Mouse (Mus musculus): ENCODE results near the gene Ubash3b. TPM values are rescaled to one million over a fixed set of nuclear protein-coding genes. Genes with fewer than 3 reads are reported as not detected.

The Ubash3b gene
- polyA plus RNA-seq, 1 experiment from 2014 or later = 10.5 TPM

- Histone ChIP-seq H3K9ac (ENCODE audit: low read depth, low read length) (no peak overlapping the region), H3K9me3 (ENCODE audit: control insufficient read depth, low read length) (no peaks in the 10 kb centered on the region), H3K4me2 (ENCODE audit: low read depth, low read length) (no peak overlapping the region), H3K36me3 (ENCODE audit: control insufficient read depth, insufficient read depth, low read length) (no peaks in the 10 kb centered on the region), H3K27ac (replicated peaks; ENCODE audit: low read depth, low read length) (peak overlapping the region; percentile 7; the same call in 1 of the 2 replicates), H3K4me1 (ENCODE audit: control insufficient read depth, insufficient read depth, low read length) (no peaks in the 10 kb centered on the region), H3K4me3 (ENCODE audit: low read depth, low read length) (no peak overlapping the region), H3K27me3 (replicated peaks; ENCODE audit: control insufficient read depth, insufficient read depth, low read length) (no peaks in the 10 kb centered on the region)
- 61% methylated on average over 9 of the region's 9 CpGs for WGBS
- ATAC-seq (ENCODE audit: low read depth) (no peak), DNase-seq (ENCODE audit: low spot score) (no peak)
These were observed 30.2 kb upstream of the Ubash3b start for GRCm38 (mm10) chr9:41191651-41192210.

GRCm38 (mm10) chr9:41190745-41191482 is 29.4 kb upstream of the Ubash3b start:
- H3K9me3 ChIP-seq (ENCODE audit: control insufficient read depth, low read length) = no peaks in the 10 kb centered on the region
- no peak overlapping the region for H3K4me2 ChIP-seq (ENCODE audit: low read depth, low read length)
- ATAC-seq (ENCODE audit: low read depth) (peak; percentile 81), DNase-seq (ENCODE audit: low spot score) (peak; percentile 85)
- H3K27me3 ChIP-seq (replicated peaks; ENCODE audit: control insufficient read depth, insufficient read depth, low read length) = no peaks in the 10 kb centered on the region
- H3K9ac ChIP-seq (ENCODE audit: low read depth, low read length) = 0 out of 2 replicates have a peak overlapping the region, but pooled peaks have one; percentile 12
- no peaks in the 10 kb centered on the region for H3K4me1 ChIP-seq (ENCODE audit: control insufficient read depth, insufficient read depth, low read length)
- WGBS = 19% methylated on average over 9 of the region's 9 CpGs
- 0 out of 2 replicates have a peak overlapping the region, but pooled peaks have one; percentile 7 for H3K27ac ChIP-seq (replicated peaks; ENCODE audit: low read depth, low read length)
- no peaks in the 10 kb centered on the region for H3K36me3 ChIP-seq (ENCODE audit: control insufficient read depth, insufficient read depth, low read length)
- no peak overlapping the region for H3K4me3 ChIP-seq (ENCODE audit: low read depth, low read length)

GRCm38 (mm10) chr9:41187939-41188338 is 26.4 kb upstream of the Ubash3b start:
- H3K4me2 ChIP-seq (ENCODE audit: low read depth, low read length) = no peak overlapping the region
- no peaks in the 10 kb centered on the region for H3K27me3 ChIP-seq (replicated peaks; ENCODE audit: control insufficient read depth, insufficient read depth, low read length)
- H3K36me3 ChIP-seq (ENCODE audit: control insufficient read depth, insufficient read depth, low read length) = no peaks in the 10 kb centered on the region
- no peaks in the 10 kb centered on the region for H3K9me3 ChIP-seq (ENCODE audit: control insufficient read depth, low read length)
- no peak overlapping the region for H3K4me3 ChIP-seq (ENCODE audit: low read depth, low read length)
- ATAC-seq (ENCODE audit: low read depth) (no peak), DNase-seq (ENCODE audit: low spot score) (no peak)
- H3K27ac ChIP-seq (replicated peaks; ENCODE audit: low read depth, low read length) = no peak overlapping the region
- whole genome bisulfite sequencing = 79% methylated on average over 4 of the region's 4 CpGs
- H3K4me1 ChIP-seq (ENCODE audit: control insufficient read depth, insufficient read depth, low read length) = no peaks in the 10 kb centered on the region
- H3K9ac ChIP-seq (ENCODE audit: low read depth, low read length) = no peak overlapping the region

- H3K9ac ChIP-seq (ENCODE audit: low read depth, low read length) = no peak overlapping the region
- no peaks in the 10 kb centered on the region for H3K4me1 ChIP-seq (ENCODE audit: control insufficient read depth, insufficient read depth, low read length)
- no peak for DNase-seq (ENCODE audit: low spot score)
- WGBS = 83% methylated on average over 9 of the region's 9 CpGs
- no peaks in the 10 kb centered on the region for H3K36me3 ChIP-seq (ENCODE audit: control insufficient read depth, insufficient read depth, low read length)
- H3K4me3 ChIP-seq (ENCODE audit: low read depth, low read length) = no peak overlapping the region
- H3K9me3 ChIP-seq (ENCODE audit: control insufficient read depth, low read length) = no peaks in the 10 kb centered on the region
- no peak for ATAC-seq (ENCODE audit: low read depth)
- H3K4me2 ChIP-seq (ENCODE audit: low read depth, low read length) = no peak overlapping the region
- H3K27me3 ChIP-seq (replicated peaks; ENCODE audit: control insufficient read depth, insufficient read depth, low read length) = no peaks in the 10 kb centered on the region
- no peak overlapping the region for H3K27ac ChIP-seq (replicated peaks; ENCODE audit: low read depth, low read length)
These were observed 26.0 kb upstream of the Ubash3b start for GRCm38 (mm10) chr9:41187498-41187897.

GRCm38 (mm10) chr9:41185331-41185730 is 23.8 kb upstream of the Ubash3b start:
- WGBS = 72% methylated on average over 9 of the region's 9 CpGs
- ATAC-seq (ENCODE audit: low read depth) (no peak), DNase-seq (ENCODE audit: low spot score) (no peak)
- no peaks in the 10 kb centered on the region for H3K4me1 ChIP-seq (ENCODE audit: control insufficient read depth, insufficient read depth, low read length)
- H3K4me2 ChIP-seq (ENCODE audit: low read depth, low read length) = no peak overlapping the region
- no peaks in the 10 kb centered on the region for H3K36me3 ChIP-seq (ENCODE audit: control insufficient read depth, insufficient read depth, low read length)
- H3K9ac ChIP-seq (ENCODE audit: low read depth, low read length) = no peak overlapping the region
- H3K27me3 ChIP-seq (replicated peaks; ENCODE audit: control insufficient read depth, insufficient read depth, low read length) = no peaks in the 10 kb centered on the region
- H3K9me3 ChIP-seq (ENCODE audit: control insufficient read depth, low read length) = no peaks in the 10 kb centered on the region
- H3K4me3 ChIP-seq (ENCODE audit: low read depth, low read length) = no peak overlapping the region
- no peak overlapping the region for H3K27ac ChIP-seq (replicated peaks; ENCODE audit: low read depth, low read length)

- peak; percentile 70; the same call in 1 of the 2 replicates for ATAC-seq (ENCODE audit: low read depth)
- no peaks in the 10 kb centered on the region for H3K36me3 ChIP-seq (ENCODE audit: control insufficient read depth, insufficient read depth, low read length)
- H3K27ac ChIP-seq (replicated peaks; ENCODE audit: low read depth, low read length) = no peak overlapping the region
- H3K27me3 ChIP-seq (replicated peaks; ENCODE audit: control insufficient read depth, insufficient read depth, low read length) = no peaks in the 10 kb centered on the region
- no peak overlapping the region for H3K4me3 ChIP-seq (ENCODE audit: low read depth, low read length)
- no peaks in the 10 kb centered on the region for H3K9me3 ChIP-seq (ENCODE audit: control insufficient read depth, low read length)
- peak; percentile 76 for DNase-seq (ENCODE audit: low spot score)
- no peaks in the 10 kb centered on the region for H3K4me1 ChIP-seq (ENCODE audit: control insufficient read depth, insufficient read depth, low read length)
- no peak overlapping the region for H3K4me2 ChIP-seq (ENCODE audit: low read depth, low read length)
- H3K9ac ChIP-seq (ENCODE audit: low read depth, low read length) = no peak overlapping the region
These were observed 21.1 kb upstream of the Ubash3b start for GRCm38 (mm10) chr9:41182550-41182949.

- Histone ChIP-seq H3K36me3 (ENCODE audit: control insufficient read depth, insufficient read depth, low read length) (no peaks in the 10 kb centered on the region), H3K27ac (replicated peaks; ENCODE audit: low read depth, low read length) (no peak overlapping the region), H3K27me3 (replicated peaks; ENCODE audit: control insufficient read depth, insufficient read depth, low read length) (no peaks in the 10 kb centered on the region), H3K9me3 (ENCODE audit: control insufficient read depth, low read length) (no peaks in the 10 kb centered on the region), H3K4me2 (ENCODE audit: low read depth, low read length) (no peak overlapping the region), H3K9ac (ENCODE audit: low read depth, low read length) (no peak overlapping the region), H3K4me1 (ENCODE audit: control insufficient read depth, insufficient read depth, low read length) (no peaks in the 10 kb centered on the region), H3K4me3 (ENCODE audit: low read depth, low read length) (no peak overlapping the region)
- 47% methylated on average over 8 of the region's 8 CpGs for WGBS
- ATAC-seq (ENCODE audit: low read depth) (no peak), DNase-seq (ENCODE audit: low spot score) (no peak)
These were observed 20.3 kb upstream of the Ubash3b start for GRCm38 (mm10) chr9:41181803-41182202.

- no peaks in the 10 kb centered on the region for H3K9me3 ChIP-seq (ENCODE audit: control insufficient read depth, low read length)
- H3K4me1 ChIP-seq (ENCODE audit: control insufficient read depth, insufficient read depth, low read length) = no peaks in the 10 kb centered on the region
- no peaks in the 10 kb centered on the region for H3K27me3 ChIP-seq (replicated peaks; ENCODE audit: control insufficient read depth, insufficient read depth, low read length)
- no peak overlapping the region for H3K27ac ChIP-seq (replicated peaks; ENCODE audit: low read depth, low read length)
- no peaks in the 10 kb centered on the region for H3K36me3 ChIP-seq (ENCODE audit: control insufficient read depth, insufficient read depth, low read length)
- WGBS = 81% methylated on average over 9 of the region's 9 CpGs
- no peak overlapping the region for H3K9ac ChIP-seq (ENCODE audit: low read depth, low read length)
- no peak for DNase-seq (ENCODE audit: low spot score)
- H3K4me2 ChIP-seq (ENCODE audit: low read depth, low read length) = no peak overlapping the region
- H3K4me3 ChIP-seq (ENCODE audit: low read depth, low read length) = no peak overlapping the region
- no peak for ATAC-seq (ENCODE audit: low read depth)
These were observed 19.9 kb upstream of the Ubash3b start for GRCm38 (mm10) chr9:41181372-41181771.

GRCm38 (mm10) chr9:41179056-41179455 is 17.6 kb upstream of the Ubash3b start:
- Histone ChIP-seq H3K27me3 (replicated peaks; ENCODE audit: control insufficient read depth, insufficient read depth, low read length) (no peaks in the 10 kb centered on the region), H3K4me2 (ENCODE audit: low read depth, low read length) (no peak overlapping the region), H3K4me3 (ENCODE audit: low read depth, low read length) (no peak overlapping the region), H3K36me3 (ENCODE audit: control insufficient read depth, insufficient read depth, low read length) (no peaks in the 10 kb centered on the region), H3K4me1 (ENCODE audit: control insufficient read depth, insufficient read depth, low read length) (no peaks in the 10 kb centered on the region), H3K9me3 (ENCODE audit: control insufficient read depth, low read length) (no peaks in the 10 kb centered on the region), H3K9ac (ENCODE audit: low read depth, low read length) (no peak overlapping the region), H3K27ac (replicated peaks; ENCODE audit: low read depth, low read length) (no peak overlapping the region)
- WGBS = 72% methylated on average over 5 of the region's 5 CpGs
- ATAC-seq (ENCODE audit: low read depth) (no peak), DNase-seq (ENCODE audit: low spot score) (no peak)
